Mouse (Mus musculus) embryonic facial prominence, embryonic 14.5 days (tissue): ENCODE data around the gene Mag. TPM values are rescaled to one million over a fixed set of nuclear protein-coding genes. Genes with fewer than 3 reads are reported as not detected.

Experiments used
- polyA plus RNA-seq: library from polyadenylated mRNA; unstranded; fragments of >200 nt; fragmentation: Nextera tagmentation; extraction: Ambion mirVana; gene quantifications from 2 replicates; pipeline ENCODE4 v1.2.1, GENCODE M21; 2014

Gene Mag
- polyA plus RNA-seq, 1 experiment from 2014 or later, result 1.4 TPM

Other genes with a start within 250 kb of the Mag start
- gene Haus5, start 249.9 kb downstream of the Mag start, polyA plus RNA-seq, result 30.7 and 35.0 TPM in 2 replicates
- gene Pmis2, start 243.3 kb downstream of the Mag start, polyA plus RNA-seq, result not detected in 2 replicates
- 0.37 and 0.46 TPM in 2 replicates for gene 2200002J24Rik, start 215.9 kb downstream of the Mag start, polyA plus RNA-seq
- gene Atp4a, start 202.7 kb downstream of the Mag start, polyA plus RNA-seq, result 0.32 and 0.54 TPM in 2 replicates
- gene Tmem147, start 185.3 kb downstream of the Mag start, polyA plus RNA-seq, result 212 and 214 TPM in 2 replicates
- 0.33 and 0.38 TPM in 2 replicates for gene Gapdhs, start 171.2 kb downstream of the Mag start, polyA plus RNA-seq
- 12.4 and 33.7 TPM in 2 replicates for gene Sbsn, start 163.4 kb downstream of the Mag start, polyA plus RNA-seq
- gene Dmkn, start 151.1 kb downstream of the Mag start, polyA plus RNA-seq, result 123 and 159 TPM in 2 replicates
- gene Krtdap, start 127.0 kb downstream of the Mag start, polyA plus RNA-seq, result 428 and 557 TPM in 2 replicates
- 0.14 and 0.46 TPM in 2 replicates for gene Ffar2, start 91.1 kb downstream of the Mag start, polyA plus RNA-seq
- gene Ffar3, start 58.7 kb downstream of the Mag start, polyA plus RNA-seq, result not detected in 2 replicates
- not detected in 2 replicates for gene Ffar1, start 53.3 kb downstream of the Mag start, polyA plus RNA-seq
- gene Cd22, start 34.5 kb downstream of the Mag start, polyA plus RNA-seq, result 0.22 TPM in 1 of 2 replicates, not detected in the other
- 0.97 TPM in 1 of 2 replicates, not detected in the other for gene Hamp2, start 9.8 kb upstream of the Mag start, polyA plus RNA-seq
- not detected in 2 replicates for gene Hamp, start 29.2 kb upstream of the Mag start, polyA plus RNA-seq
- gene Usf2, start 41.9 kb upstream of the Mag start, polyA plus RNA-seq, result 18.3 and 23.8 TPM in 2 replicates
- gene Lsr, start 58.6 kb upstream of the Mag start, polyA plus RNA-seq, result 22.7 and 26.0 TPM in 2 replicates
- 1.6 and 2.3 TPM in 2 replicates for gene Fam187b, start 58.9 kb upstream of the Mag start, polyA plus RNA-seq
- 57.0 and 64.6 TPM in 2 replicates for gene Fxyd5, start 127.6 kb upstream of the Mag start, polyA plus RNA-seq
- 37.0 and 40.9 TPM in 2 replicates for gene Fxyd7, start 136.6 kb upstream of the Mag start, polyA plus RNA-seq
- 113 and 135 TPM in 2 replicates for gene Fxyd1, start 142.3 kb upstream of the Mag start, polyA plus RNA-seq
- 0.86 and 1.6 TPM in 2 replicates for gene Lgi4, start 144.5 kb upstream of the Mag start, polyA plus RNA-seq
- 48.8 and 71.7 TPM in 2 replicates for gene Fxyd3, start 161.8 kb upstream of the Mag start, polyA plus RNA-seq
- 4.4 and 4.9 TPM in 2 replicates for gene Hpn, start 200.4 kb upstream of the Mag start, polyA plus RNA-seq
- 8.5 and 9.4 TPM in 2 replicates for gene Scn1b, start 212.1 kb upstream of the Mag start, polyA plus RNA-seq
- 65.4 and 65.7 TPM in 2 replicates for gene Gramd1a, start 241.0 kb upstream of the Mag start, polyA plus RNA-seq